Mouse (Mus musculus): ENCODE measurements around the gene Rint1.

GRCm38 (mm10) chr5:23850345-23851159, 63.0 kb downstream of the Rint1 start:
- TF ChIP-seq EP300 (IDR thresholded peaks at IDR 0.05; ENCODE audit: insufficient read depth, low read depth, low read length) (0 out of 2 replicates have a peak, but pooled peaks have one; percentile 4), POLR2A (IDR thresholded peaks at IDR 0.05; ENCODE audit: insufficient read depth, low read length) (no peak)
